Mouse (Mus musculus) testis, adult 10 weeks (tissue): ENCODE data around the gene Gm8334. TPM values are rescaled to one million over a fixed set of nuclear protein-coding genes. Genes with fewer than 3 reads are reported as not detected.

ENCODE experiments used
- polyA plus RNA-seq: library from polyadenylated mRNA; stranded (reverse); fragments of 350-450 nt; fragmentation: Illumina TruSeq; extraction: RNeasy Lipid Tissue Mini Kit (QIAGEN cat#74804); gene quantifications from one replicate; pipeline ENCODE4 v1.2.3, GENCODE M21; 2014; ENCODE audit warnings: low read depth, low replicate concordance

Gene Gm8334
- 0.36 TPM for polyA plus RNA-seq

DNA sequence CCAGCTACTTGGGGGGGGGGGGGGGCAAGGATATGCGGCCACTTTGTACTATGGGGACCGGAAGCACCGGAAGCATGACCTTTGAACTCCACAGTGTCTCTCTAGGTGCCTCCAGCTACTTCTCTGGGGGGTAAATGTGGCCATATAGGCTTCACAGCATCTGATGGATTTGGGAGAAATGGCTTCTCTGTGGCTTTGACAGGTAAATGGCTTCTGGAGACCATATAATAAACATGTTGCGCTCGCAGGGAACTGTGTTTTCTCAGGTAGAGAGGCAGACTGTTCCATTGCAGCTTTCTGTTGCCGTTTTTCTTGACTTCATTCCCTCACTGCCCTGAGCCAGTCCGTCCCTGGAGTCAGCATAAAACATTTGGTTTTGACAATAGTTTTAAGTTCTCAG, at the start of gene Gm8334:
Gene Gm8334, minus strand, starts transcription at position 101 of the 400 bp plus-strand sequence.

DNA sequence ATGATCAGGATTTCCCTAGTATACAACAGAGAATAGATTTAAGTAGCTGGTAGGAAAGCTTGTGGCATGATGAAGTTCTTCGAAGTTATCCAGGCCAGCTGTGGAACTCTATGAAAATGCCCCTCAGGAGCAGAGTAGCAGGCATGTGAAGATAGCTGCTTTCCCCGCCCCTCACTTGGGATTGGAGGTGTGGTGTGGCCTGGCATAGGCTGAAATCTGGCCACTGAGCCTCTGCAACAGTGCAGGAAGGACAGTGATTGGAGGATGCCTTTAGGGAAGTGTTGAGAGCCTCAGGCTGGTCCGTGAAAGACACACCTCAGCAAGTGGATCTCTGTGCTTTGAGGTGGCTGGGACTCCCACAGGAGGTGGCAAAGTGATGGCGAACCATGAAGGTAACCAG, 48.3 kb upstream of the Gm8334 start, which contains the start of gene Gm15127:
Gene Gm15127, plus strand, starts transcription at position 301 of the 400 bp plus-strand sequence.

Other genes starting within 250 kb of the Gm8334 start
- gene Gm15114, start 126.2 kb downstream of the Gm8334 start, polyA plus RNA-seq: 6.5 TPM
- gene Gm15127, start 48.4 kb upstream of the Gm8334 start, polyA plus RNA-seq: 7.3 TPM
- 10.1 TPM for gene Luzp4, start 242.5 kb upstream of the Gm8334 start, polyA plus RNA-seq